Mouse (Mus musculus): Measurements from ENCODE around the gene Serpina3a. TPM values are rescaled to one million over a fixed set of nuclear protein-coding genes. Genes with fewer than 3 reads are reported as not detected.

Serpina3a gene
- not detected in 4 replicates for total RNA-seq (2023)

GRCm38 (mm10) chr12:104112333-104112732 is at the start of gene Serpina3a:
TSS of gene Serpina3a (plus strand) at chr12:104112724.

GRCm38 (mm10) chr12:104100768-104101167 is 11.8 kb upstream of the Serpina3a start, which contains the start of gene Serpina5:
TSS of gene Serpina5 (plus strand) at chr12:104101113.

GRCm38 (mm10) chr12:104127696-104128095 is 15.2 kb downstream of the Serpina3a start, which contains the start of gene Serpina3b:
TSS of gene Serpina3b (plus strand) at chr12:104127996.

GRCm38 (mm10) chr12:104153656-104154055 is 41.1 kb downstream of the Serpina3a start, which contains the start of gene Serpina3c:
TSS of gene Serpina3c (minus strand) at chr12:104153870.

Other genes with a start within 250 kb of the Serpina3a start
- not detected in 4 replicates for gene Serpina1a, start 249.2 kb upstream of the Serpina3a start, total RNA-seq (2023)
- gene Serpina1c, start 207.8 kb upstream of the Serpina3a start, total RNA-seq (2023), result not detected in 4 replicates
- not detected in 4 replicates for gene Serpina1e, start 153.7 kb upstream of the Serpina3a start, total RNA-seq (2023)
- gene Serpina11, start 122.8 kb upstream of the Serpina3a start, total RNA-seq (2023), result not detected in 4 replicates
- gene Serpina9, start 99.0 kb upstream of the Serpina3a start, total RNA-seq (2023), result not detected in 4 replicates
- gene Serpina12, start 68.3 kb upstream of the Serpina3a start, total RNA-seq (2023), result not detected in 4 replicates
- not detected in 4 replicates for gene Serpina5, start 11.6 kb upstream of the Serpina3a start, total RNA-seq (2023)
- gene Serpina3b, start 15.3 kb downstream of the Serpina3a start, total RNA-seq (2023), result not detected in 4 replicates
- gene Serpina3c, start 41.1 kb downstream of the Serpina3a start, total RNA-seq (2023), result not detected in 4 replicates
- 5.2 to 6.2 TPM (median 5.4 TPM) in 4 replicates for gene Serpina3f, start 101.8 kb downstream of the Serpina3a start, total RNA-seq (2023)
- 79.5 to 99.4 TPM (median 96.8 TPM) in 4 replicates for gene Serpina3g, start 123.5 kb downstream of the Serpina3a start, total RNA-seq (2023)
- 1.6 to 1.8 TPM in 2 of 4 replicates, not detected in the others for gene Serpina3i, start 150.4 kb downstream of the Serpina3a start, total RNA-seq (2023)
- not detected in 4 replicates for gene Serpina3j, start 201.8 kb downstream of the Serpina3a start, total RNA-seq (2023)
- not detected in 4 replicates for gene Serpina3k, start 225.8 kb downstream of the Serpina3a start, total RNA-seq (2023)
- not detected in 4 replicates for gene Serpina3m, start 225.8 kb downstream of the Serpina3a start, total RNA-seq (2023)

Measured in B cell, adult 62 days (primary cell).